Mouse (Mus musculus) olfactory bulb, adult 2 months (tissue): Measurements from ENCODE around the gene 2310011J03Rik.

ENCODE experiments used
- CTCF ChIP-seq: fragments of 200-500 bp; IDR thresholded peaks from 2 replicates; pipeline ENCODE4 v1.5.1; 2012; ENCODE audit warnings: low read depth, mild to moderate bottlenecking, low read length, moderate library complexity; ENCODE audit not compliant: insufficient read depth
- POLR2A ChIP-seq: fragments of 200-500 bp; IDR thresholded peaks from 2 replicates; pipeline ENCODE4 v1.6.1; 2012; ENCODE audit warnings: mild to moderate bottlenecking, low read depth, low read length, moderate library complexity; ENCODE audit not compliant: insufficient read depth

- TF ChIP-seq POLR2A: no peak
- TF ChIP-seq CTCF: no peak
Measured at GRCm38 (mm10) chr10:80368392-80368791, 48.1 kb upstream of the 2310011J03Rik start.
